Mouse (Mus musculus): Measurements from ENCODE around the gene Emc6.

DNA sequence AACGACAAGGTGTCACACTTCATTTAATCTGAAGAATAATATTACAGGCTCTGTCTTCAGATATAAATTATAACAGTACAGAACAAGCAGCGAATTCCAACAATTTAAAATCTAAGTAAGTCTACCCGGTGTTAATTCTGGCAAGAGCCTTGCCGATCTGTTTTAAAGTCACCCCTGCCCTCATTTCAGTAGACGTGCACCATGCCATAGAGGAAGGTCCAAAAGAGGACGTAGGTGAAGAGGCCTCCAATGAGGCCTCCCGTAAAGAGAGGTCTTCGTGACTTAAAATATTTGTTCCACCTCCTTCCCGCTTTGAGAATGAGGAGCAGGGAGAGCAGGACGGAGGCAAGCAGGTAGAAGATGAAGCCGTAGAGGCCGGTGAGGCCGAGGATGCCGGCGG lies 651 bp downstream of the Emc6 start:
- TF ChIP-seq CTCF (IDR thresholded peaks at IDR 0.05; ENCODE audit: insufficient read depth, low read depth, low read length) = no peak
- TF ChIP-seq POLR2A (IDR thresholded peaks at IDR 0.05; ENCODE audit: insufficient read depth, low read depth, low read length) = no peak
